Mouse (Mus musculus) midbrain, embryonic 12.5 days (tissue): ENCODE results near the gene Tet1. TPM values are rescaled to one million over a fixed set of nuclear protein-coding genes. Genes with fewer than 3 reads are reported as not detected.

Experiments used
- ATAC-seq: fragments of 200-750 bp; cut with Nextera tagmentation; 2 replicates; pipeline ENCODE4 v1.8.0; 2017; ENCODE audit warnings: low read depth, moderate TSS enrichment, moderate library complexity; ENCODE audit not compliant: low FRiP score
- H3K27ac ChIP-seq: fragments of 300-500 bp; sonication (generic); replicated peaks from 2 replicates; pipeline ENCODE4 v1.5.1; 2016; ENCODE audit warnings: mild to moderate bottlenecking
- H3K27me3 ChIP-seq: fragments of 300-500 bp; sonication (generic); 2 replicates; pipeline ENCODE4 v1.6.1; 2016; ENCODE audit warnings: mild to moderate bottlenecking
- H3K36me3 ChIP-seq: fragments of 300-500 bp; sonication (generic); 2 replicates; pipeline ENCODE4 v1.6.1; 2016
- H3K4me1 ChIP-seq: fragments of 300-500 bp; sonication (generic); 2 replicates; pipeline ENCODE4 v1.6.1; 2016
- H3K4me2 ChIP-seq: fragments of 300-500 bp; sonication (generic); replicated peaks from 2 replicates; pipeline ENCODE4 v1.6.1; 2016; ENCODE audit warnings: mild to moderate bottlenecking, moderate library complexity
- H3K4me3 ChIP-seq: fragments of 300-500 bp; sonication (generic); 2 replicates; pipeline ENCODE4 v1.5.1; 2016; ENCODE audit warnings: mild to moderate bottlenecking
- H3K9ac ChIP-seq: fragments of 300-500 bp; sonication (generic); replicated peaks from 2 replicates; pipeline ENCODE4 v1.6.1; 2016; ENCODE audit warnings: mild to moderate bottlenecking, moderate library complexity
- H3K9me3 ChIP-seq: fragments of 300-500 bp; sonication (generic); 2 replicates; pipeline ENCODE4 v1.6.1; 2016; ENCODE audit warnings: mild to moderate bottlenecking
- WGBS: fragments of 180-500 bp; shearing (Covaris S2); methylation state at CpG from one replicate; pipeline ENCODE4 v1.1.7; 2016; 5-methylcytosine and 5-hydroxymethylcytosine counted together
- polyA plus RNA-seq: library from polyadenylated mRNA; unstranded; fragments of >200 nt; fragmentation: Nextera tagmentation; extraction: Ambion mirVana; gene quantifications from 2 replicates; pipeline ENCODE4 v1.2.1, GENCODE M21; 2016

Tet1 gene
- polyA plus RNA-seq, 1 experiment from 2014 or later, result 35.6 TPM

DNA sequence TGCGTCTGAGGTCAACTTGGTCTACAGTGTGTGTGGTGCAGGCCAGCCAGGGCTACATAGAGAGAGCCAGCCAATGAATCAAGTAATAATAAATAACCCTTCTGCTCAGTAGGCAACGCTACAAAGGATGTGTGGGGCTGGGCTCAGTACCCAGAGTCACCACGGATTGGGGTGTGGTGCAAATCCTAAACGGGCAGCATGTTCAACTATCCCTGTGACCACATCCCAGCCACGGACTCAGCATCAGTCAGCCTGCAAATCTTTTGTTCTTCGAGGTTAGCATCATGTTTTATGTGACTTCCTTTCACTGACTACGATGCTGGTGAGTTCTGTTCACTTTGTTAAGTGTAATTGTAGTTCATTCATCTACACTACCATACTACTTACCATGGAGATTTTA lies 68.1 kb downstream of the Tet1 start:
- peaks cover 30% of the 10 kb centered on the region for H3K36me3 ChIP-seq
- ATAC-seq, result no peak
- no peaks in the 10 kb centered on the region for H3K4me1 ChIP-seq
- no peak overlapping the region for H3K4me3 ChIP-seq
- H3K9ac ChIP-seq, result no peak overlapping the region
- H3K9me3 ChIP-seq, result no peaks in the 10 kb centered on the region
- WGBS, result 97% methylated on average over 7 of the region's 7 CpGs
- no peaks in the 10 kb centered on the region for H3K27me3 ChIP-seq
- no peak overlapping the region for H3K4me2 ChIP-seq
- no peak overlapping the region for H3K27ac ChIP-seq

DNA sequence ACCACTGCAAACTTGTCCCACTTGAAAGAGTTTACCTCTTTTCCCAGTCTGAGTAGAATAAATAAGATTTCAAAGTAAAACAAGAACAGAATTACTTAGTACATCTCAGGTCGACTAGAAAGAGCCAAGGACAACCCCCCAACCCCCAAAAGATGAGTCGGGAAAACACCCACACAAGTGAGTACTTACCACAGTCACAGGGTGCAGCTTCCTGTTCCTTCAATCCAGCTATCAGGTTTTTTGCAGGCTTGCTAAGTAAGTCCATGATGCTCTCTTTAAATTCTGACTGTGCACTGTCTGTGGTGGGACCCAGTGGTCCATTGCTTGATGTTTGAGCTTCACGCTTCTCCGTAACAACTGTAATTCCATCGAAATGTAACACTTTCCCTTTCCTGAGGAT lies 70.8 kb downstream of the Tet1 start:
- no peak for ATAC-seq
- H3K27me3 ChIP-seq, result no peaks in the 10 kb centered on the region
- H3K36me3 ChIP-seq, result peaks cover 36% of the 10 kb centered on the region
- no peak overlapping the region for H3K27ac ChIP-seq
- 94% methylated on average over 5 of the region's 5 CpGs for WGBS
- no peak overlapping the region for H3K4me3 ChIP-seq
- no peaks in the 10 kb centered on the region for H3K9me3 ChIP-seq
- H3K9ac ChIP-seq, result no peak overlapping the region
- no peak overlapping the region for H3K4me2 ChIP-seq
- no peaks in the 10 kb centered on the region for H3K4me1 ChIP-seq

DNA sequence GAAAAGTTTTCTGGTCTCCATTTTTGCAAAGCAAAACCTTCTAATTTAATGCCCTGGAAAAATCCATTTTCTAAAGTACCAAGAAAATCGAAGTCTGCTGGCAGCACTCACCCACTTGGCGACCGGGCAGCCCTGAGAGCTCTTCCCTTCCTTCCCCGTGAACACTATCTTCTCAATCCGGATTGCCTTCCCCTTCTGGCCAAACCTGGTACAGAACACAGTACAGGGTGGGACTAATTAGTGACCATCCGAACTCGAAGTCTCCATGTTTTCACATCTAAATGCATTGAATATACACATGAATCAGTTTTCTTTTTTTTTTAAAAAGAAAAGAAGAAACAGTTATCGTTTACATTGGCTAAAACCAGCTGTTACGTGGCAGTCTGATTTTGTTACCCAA lies 76.0 kb downstream of the Tet1 start:
- H3K4me3 ChIP-seq, result no peak overlapping the region
- peaks cover 10% of the 10 kb centered on the region for H3K36me3 ChIP-seq
- H3K27ac ChIP-seq, result no peak overlapping the region
- H3K4me1 ChIP-seq, result no peaks in the 10 kb centered on the region
- no peaks in the 10 kb centered on the region for H3K27me3 ChIP-seq
- no peaks in the 10 kb centered on the region for H3K9me3 ChIP-seq
- H3K9ac ChIP-seq, result no peak overlapping the region
- WGBS, result 84% methylated on average over 9 of the region's 9 CpGs
- H3K4me2 ChIP-seq, result no peak overlapping the region
- no peak for ATAC-seq

DNA sequence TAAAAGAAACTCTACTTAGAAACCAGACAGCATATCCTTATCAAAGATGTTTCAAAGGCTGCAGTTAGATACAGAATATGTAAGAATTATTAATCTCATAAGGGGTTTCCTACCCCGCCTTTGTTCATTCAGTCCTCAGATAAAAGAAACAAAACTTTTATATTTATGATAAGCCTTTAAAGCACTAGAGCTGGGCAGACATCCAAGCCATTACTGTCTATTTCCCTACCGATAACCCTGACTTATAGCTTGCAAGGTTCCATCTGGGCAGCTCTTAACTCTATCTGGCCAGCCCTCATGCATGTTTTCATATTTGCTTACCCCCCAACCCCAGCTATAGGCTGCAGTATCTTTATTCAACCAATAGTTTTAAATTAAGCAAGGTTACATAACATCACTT lies 77.2 kb downstream of the Tet1 start:
- WGBS, result 97% methylated on average over 2 of the region's 2 CpGs
- Histone ChIP-seq H3K27me3 (no peaks in the 10 kb centered on the region), H3K9ac (no peak overlapping the region), H3K4me1 (no peaks in the 10 kb centered on the region), H3K9me3 (no peaks in the 10 kb centered on the region), H3K36me3 (peaks cover 14% of the 10 kb centered on the region), H3K4me3 (no peak overlapping the region), H3K4me2 (no peak overlapping the region), H3K27ac (no peak overlapping the region)
- ATAC-seq, result no peak

GRCm38 (mm10) chr10:62824474-62824873 lies 84.3 kb downstream of the Tet1 start:
- Histone ChIP-seq H3K9ac (no peak overlapping the region), H3K4me3 (no peak overlapping the region), H3K9me3 (no peaks in the 10 kb centered on the region), H3K36me3 (peaks cover 23% of the 10 kb centered on the region), H3K4me1 (no peaks in the 10 kb centered on the region), H3K27ac (no peak overlapping the region), H3K4me2 (no peak overlapping the region), H3K27me3 (no peaks in the 10 kb centered on the region)
- WGBS, result 84% methylated on average over 8 of the region's 8 CpGs
- ATAC-seq, result no peak

DNA sequence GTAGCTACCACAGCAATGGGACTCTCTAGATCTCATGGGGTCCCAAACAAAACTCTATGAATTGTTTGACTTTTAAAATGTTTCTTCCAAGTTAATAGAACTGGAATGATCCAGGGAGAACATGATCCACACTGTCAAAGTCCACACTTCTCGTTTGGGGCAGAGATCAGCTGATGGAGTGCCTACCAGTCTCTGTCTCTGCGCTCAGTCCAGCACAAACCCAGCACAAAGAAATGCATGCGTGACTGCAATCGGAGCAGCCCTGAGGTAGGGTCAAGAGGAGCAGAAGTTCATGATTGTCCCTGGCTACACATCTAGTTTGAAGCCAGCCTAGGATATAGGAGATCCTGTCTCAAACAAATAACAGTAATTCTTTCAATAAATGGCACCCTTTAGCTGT lies 85.4 kb downstream of the Tet1 start:
- H3K9ac ChIP-seq, result no peak overlapping the region
- no peaks in the 10 kb centered on the region for H3K4me1 ChIP-seq
- no peaks in the 10 kb centered on the region for H3K27me3 ChIP-seq
- no peak overlapping the region for H3K27ac ChIP-seq
- no peak overlapping the region for H3K4me2 ChIP-seq
- no peak overlapping the region for H3K4me3 ChIP-seq
- no peaks in the 10 kb centered on the region for H3K9me3 ChIP-seq
- ATAC-seq, result no peak
- H3K36me3 ChIP-seq, result peaks cover 34% of the 10 kb centered on the region
- WGBS, result 79% methylated on average over 4 of the region's 4 CpGs

GRCm38 (mm10) chr10:62810010-62810409 lies 98.8 kb downstream of the Tet1 start:
- WGBS, result 82% methylated on average over 4 of the region's 4 CpGs

DNA sequence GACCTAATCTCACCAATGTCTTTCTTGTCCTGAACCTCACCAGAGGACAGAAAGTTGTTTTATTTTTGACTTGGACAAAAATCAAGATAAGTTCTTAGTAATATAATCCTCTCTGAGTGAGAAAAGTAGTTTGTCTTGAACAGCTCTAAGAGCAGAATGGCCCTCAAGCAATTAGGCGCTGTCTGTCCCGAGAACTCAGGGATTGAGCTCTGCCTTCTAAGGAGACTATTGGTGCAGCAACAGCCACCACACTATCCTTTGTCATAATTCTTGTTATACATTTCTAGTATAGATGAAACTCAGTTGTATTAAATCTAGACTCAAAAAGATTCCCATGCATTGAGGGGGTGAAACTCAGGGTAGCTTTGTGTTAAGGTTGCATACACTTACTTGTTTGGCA lies 100.0 kb downstream of the Tet1 start:
- H3K36me3 ChIP-seq, result peaks cover 21% of the 10 kb centered on the region
- no peak overlapping the region for H3K27ac ChIP-seq
- no peaks in the 10 kb centered on the region for H3K27me3 ChIP-seq
- no peaks in the 10 kb centered on the region for H3K4me1 ChIP-seq
- no peaks in the 10 kb centered on the region for H3K9me3 ChIP-seq
- WGBS, result 95% methylated on average over 2 of the region's 2 CpGs
- no peak overlapping the region for H3K4me2 ChIP-seq
- no peak for ATAC-seq
- no peak overlapping the region for H3K4me3 ChIP-seq
- H3K9ac ChIP-seq, result no peak overlapping the region

More at GRCm38 (mm10) chr10:62810010-62810409, 98.8 kb downstream of the Tet1 start:
- Histone ChIP-seq H3K4me3 (no peak overlapping the region), H3K36me3 (peaks cover 33% of the 10 kb centered on the region), H3K27ac (no peak overlapping the region), H3K4me2 (no peak overlapping the region), H3K9me3 (no peaks in the 10 kb centered on the region), H3K27me3 (no peaks in the 10 kb centered on the region), H3K9ac (no peak overlapping the region), H3K4me1 (no peaks in the 10 kb centered on the region)
- no peak for ATAC-seq

- no peaks in the 10 kb centered on the region for H3K4me1 ChIP-seq
- H3K36me3 ChIP-seq, result peaks cover 16% of the 10 kb centered on the region
- H3K9me3 ChIP-seq, result no peaks in the 10 kb centered on the region
- H3K27ac ChIP-seq, result no peak overlapping the region
- 93% methylated on average over 7 of the region's 7 CpGs for WGBS
- no peak overlapping the region for H3K4me2 ChIP-seq
- no peak overlapping the region for H3K9ac ChIP-seq
- no peaks in the 10 kb centered on the region for H3K27me3 ChIP-seq
- ATAC-seq, result no peak
- no peak overlapping the region for H3K4me3 ChIP-seq
These were observed 100.5 kb downstream of the Tet1 start for GRCm38 (mm10) chr10:62808316-62808715.

DNA sequence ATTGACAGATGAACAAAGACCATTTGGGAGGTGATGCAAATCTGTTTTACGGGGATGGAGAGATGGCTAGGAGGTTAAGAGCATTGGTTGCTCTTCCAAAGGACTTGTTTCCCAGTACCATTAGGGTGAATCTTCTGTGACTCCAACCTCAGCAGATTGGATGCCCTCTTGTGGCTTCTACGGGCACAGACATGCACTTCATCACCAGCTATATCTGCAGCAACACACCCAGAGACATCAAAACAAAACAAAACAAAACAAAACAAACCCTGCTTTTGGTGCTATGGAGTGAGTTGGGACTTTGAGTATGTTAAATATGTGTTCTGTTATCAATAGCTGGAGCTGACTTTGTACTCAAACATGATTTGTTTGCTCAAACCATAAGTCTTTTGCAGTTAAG lies 104.7 kb downstream of the Tet1 start:
- no peak overlapping the region for H3K9ac ChIP-seq
- no peaks in the 10 kb centered on the region for H3K9me3 ChIP-seq
- H3K4me2 ChIP-seq, result no peak overlapping the region
- 74% methylated on average over 2 of the region's 2 CpGs for WGBS
- no peaks in the 10 kb centered on the region for H3K36me3 ChIP-seq
- H3K27ac ChIP-seq, result no peak overlapping the region
- no peaks in the 10 kb centered on the region for H3K27me3 ChIP-seq
- H3K4me1 ChIP-seq, result no peaks in the 10 kb centered on the region
- no peak for ATAC-seq
- no peak overlapping the region for H3K4me3 ChIP-seq

DNA sequence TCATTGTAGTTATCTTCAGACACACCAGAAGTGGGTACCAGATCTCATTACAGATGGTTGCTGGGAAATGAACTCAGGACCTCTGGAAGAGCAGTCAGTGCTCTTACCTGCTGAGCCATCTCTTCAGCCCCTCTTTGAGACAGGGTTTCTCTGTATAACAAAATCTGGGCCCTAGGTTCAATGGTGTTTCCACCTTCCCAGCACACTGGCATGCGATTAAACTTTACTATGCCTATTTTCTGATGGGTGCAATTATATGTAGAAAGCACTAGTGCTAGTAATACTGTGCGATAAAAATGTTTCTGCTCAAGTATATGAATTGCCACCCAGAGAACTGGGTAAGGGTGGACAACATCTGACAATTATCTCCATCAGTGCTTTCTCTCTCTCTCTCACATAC lies 105.5 kb downstream of the Tet1 start:
- no peak overlapping the region for H3K9ac ChIP-seq
- no peak overlapping the region for H3K4me3 ChIP-seq
- H3K27me3 ChIP-seq, result no peaks in the 10 kb centered on the region
- H3K9me3 ChIP-seq, result no peaks in the 10 kb centered on the region
- 97% methylated on average over 2 of the region's 2 CpGs for WGBS
- ATAC-seq, result no peak
- no peak overlapping the region for H3K27ac ChIP-seq
- H3K36me3 ChIP-seq, result no peaks in the 10 kb centered on the region
- no peaks in the 10 kb centered on the region for H3K4me1 ChIP-seq
- no peak overlapping the region for H3K4me2 ChIP-seq

- peaks cover 13% of the 10 kb centered on the region for H3K36me3 ChIP-seq
- H3K4me3 ChIP-seq, result no peak overlapping the region
- no peaks in the 10 kb centered on the region for H3K27me3 ChIP-seq
- H3K9me3 ChIP-seq, result no peaks in the 10 kb centered on the region
- ATAC-seq, result no peak
- no peak overlapping the region for H3K9ac ChIP-seq
- WGBS, result 96% methylated on average over 4 of the region's 4 CpGs
- peaks cover 19% of the 10 kb centered on the region for H3K4me1 ChIP-seq
- H3K27ac ChIP-seq, result no peak overlapping the region
- no peak overlapping the region for H3K4me2 ChIP-seq
These were observed 114.6 kb downstream of the Tet1 start for GRCm38 (mm10) chr10:62794221-62794620.

DNA sequence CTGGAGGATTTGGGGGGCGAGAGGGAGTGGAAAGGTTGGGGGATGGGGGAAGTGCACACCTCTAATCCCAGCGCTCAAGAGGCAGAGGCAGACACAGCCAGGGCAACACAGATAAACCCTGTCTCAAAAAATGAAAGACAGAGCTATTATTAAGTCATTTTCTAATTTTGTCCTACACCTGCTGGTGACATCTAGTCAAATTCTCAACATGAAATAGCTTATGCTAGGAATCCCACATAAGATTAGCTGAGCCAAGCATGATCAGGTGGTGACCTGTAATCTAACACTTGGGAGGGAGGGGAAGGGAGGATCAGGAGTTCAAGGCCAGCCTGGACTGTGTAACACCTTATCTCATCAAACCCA lies 115.7 kb downstream of the Tet1 start:
- H3K27me3 ChIP-seq, result no peaks in the 10 kb centered on the region
- 32% methylated on average over 2 of the region's 2 CpGs for WGBS
- peak overlapping the region; percentile 96 for H3K27ac ChIP-seq
- peak overlapping the region; percentile 73 for H3K4me2 ChIP-seq
- H3K4me3 ChIP-seq, result peak overlapping the region; percentile 100
- H3K9ac ChIP-seq, result peak overlapping the region; percentile 42; the same call in 1 of the 2 replicates
- H3K36me3 ChIP-seq, result peaks cover 23% of the 10 kb centered on the region
- peaks cover 19% of the 10 kb centered on the region for H3K4me1 ChIP-seq
- H3K9me3 ChIP-seq, result no peaks in the 10 kb centered on the region
- no peak for ATAC-seq
